Mouse (Mus musculus): ENCODE data around the gene Edem3.

DNA sequence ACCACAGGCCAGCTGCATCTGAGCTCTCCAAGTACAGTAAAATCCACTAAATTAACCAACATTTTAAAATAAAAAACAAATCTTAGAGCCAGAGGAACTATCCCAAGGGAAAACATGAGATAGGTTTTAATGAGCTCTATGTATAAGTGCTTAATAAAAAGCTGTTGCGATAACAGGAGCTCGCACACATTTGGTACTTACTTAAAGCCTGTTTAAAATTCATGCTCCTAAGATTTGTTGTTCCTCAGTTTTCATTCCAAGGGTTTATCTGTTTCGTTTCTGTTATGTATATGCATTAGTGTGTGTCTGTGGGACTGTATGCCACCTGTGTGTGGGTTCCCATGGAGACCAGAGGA is 48.8 kb upstream of the Edem3 start:
- TF ChIP-seq CTCF (IDR thresholded peaks at IDR 0.05; ENCODE audit: low read depth, low read length) (no peak), POLR2A (IDR thresholded peaks at IDR 0.05; ENCODE audit: insufficient read depth, low read length) (no peak), EP300 (IDR thresholded peaks at IDR 0.05; ENCODE audit: insufficient read depth, low read depth, low read length) (no peak)
